Mouse (Mus musculus): ENCODE results near the gene Zbtb24. TPM values are rescaled to one million over a fixed set of nuclear protein-coding genes. Genes with fewer than 3 reads are reported as not detected.

Zbtb24 gene
- total RNA-seq (2023): 10 to 100 TPM; 41.0 to 43.2 TPM

GRCm38 (mm10) chr10:41450137-41450670, at the start of gene Zbtb24:
Gene Zbtb24 (plus strand): TSS chr10:41450383.

GRCm38 (mm10) chr10:41476171-41477017, 26.2 kb downstream of the Zbtb24 start, which contains the start of gene Mical1:
Gene Mical1 (plus strand): TSS chr10:41476314.

GRCm38 (mm10) chr10:41489708-41490517, 39.7 kb downstream of the Zbtb24 start, which contains the start of the genes Smpd2 and Ppil6:
Gene Smpd2 (minus strand): TSS chr10:41490369.
Gene Ppil6 (plus strand): TSS chr10:41490439.

Other genes with a start within 250 kb of the Zbtb24 start
- gene Fig4, start 147.1 kb upstream of the Zbtb24 start, total RNA-seq (2023): 10 to 100 TPM; 17.5 to 17.8 TPM
- under 1 TPM in 1 of 2 experiments, not detected in 1; 0.12 TPM for gene Ak9, start 146.4 kb upstream of the Zbtb24 start, total RNA-seq (2023)
- gene Mical1, start 25.9 kb downstream of the Zbtb24 start, total RNA-seq (2023): 100 to 1,000 TPM; 206 to 213 TPM
- 10 to 100 TPM; 16.8 to 19.2 TPM for gene Smpd2, start 40.0 kb downstream of the Zbtb24 start, total RNA-seq (2023)
- gene Ppil6, start 40.1 kb downstream of the Zbtb24 start, total RNA-seq (2023): under 1 TPM in 1 of 2 experiments, not detected in 1; 0.56 TPM
- gene Cd164, start 69.0 kb downstream of the Zbtb24 start, total RNA-seq (2023): 100 to 1,000 TPM; 259 to 304 TPM